Mouse (Mus musculus): ENCODE results near the gene Mfsd12. TPM values are rescaled to one million over a fixed set of nuclear protein-coding genes. Genes with fewer than 3 reads are reported as not detected.

The Mfsd12 gene
- polyA plus RNA-seq, 1 experiment from 2014 or later: 11.3 TPM

GRCm38 (mm10) chr10:81365672-81366476 lies 8.6 kb downstream of the Mfsd12 start, which contains the start of gene 4930404N11Rik:
TSS of gene 4930404N11Rik (minus strand) at chr10:81365816.
- H3K9me3 ChIP-seq (replicated peaks; ENCODE audit: low read length): no peaks in the 10 kb centered on the region
- TF ChIP-seq CTCF (IDR thresholded peaks at IDR 0.05; ENCODE audit: low read depth): no peak
- no peaks in the 10 kb centered on the region for H3K27me3 ChIP-seq (ENCODE audit: insufficient read depth, low read length)
- H3K4me3 ChIP-seq (replicated peaks; ENCODE audit: low read depth, low read length): no peak within 1 kb of the TSS; the same call in 1 of the 2 replicates
- DNase-seq (ENCODE audit: low spot score): no peak
- 45% methylated on average over 12 of the region's 12 CpGs for WGBS
- no peak within 1 kb of the TSS for H3K27ac ChIP-seq
- H3K4me2 ChIP-seq (ENCODE audit: low read length): peak within 1 kb of the TSS; percentile 52
- no peak; the same call in 1 of the 2 replicates for ATAC-seq (replicated peaks; ENCODE audit: low FRiP score, low read depth)
- H3K9ac ChIP-seq (ENCODE audit: low read depth, low read length): peak within 1 kb of the TSS; percentile 39; the same call in 1 of the 2 replicates
- peaks cover 41% of the 10 kb centered on the region for H3K36me3 ChIP-seq (ENCODE audit: insufficient read depth, low read length)
- peaks cover 18% of the 10 kb centered on the region for H3K4me1 ChIP-seq (replicated peaks; ENCODE audit: insufficient read depth, low read length)

GRCm38 (mm10) chr10:81366477-81367206 lies 9.4 kb downstream of the Mfsd12 start:
- no peak overlapping the region for H3K27ac ChIP-seq

GRCm38 (mm10) chr10:81367207-81367495 lies 9.9 kb downstream of the Mfsd12 start:
- H3K36me3 ChIP-seq (ENCODE audit: insufficient read depth, low read length): peaks cover 50% of the 10 kb centered on the region
- H3K27me3 ChIP-seq (ENCODE audit: insufficient read depth, low read length): no peaks in the 10 kb centered on the region
- no peak overlapping the region for H3K9ac ChIP-seq (ENCODE audit: low read depth, low read length)
- no peaks in the 10 kb centered on the region for H3K9me3 ChIP-seq (replicated peaks; ENCODE audit: low read length)
- H3K27ac ChIP-seq: no peak overlapping the region
- DNase-seq (ENCODE audit: low spot score) (no peak), ATAC-seq (replicated peaks; ENCODE audit: low FRiP score, low read depth) (no peak)
- 85% methylated on average over 6 of the region's 6 CpGs for WGBS
- no peak for TF ChIP-seq CTCF (IDR thresholded peaks at IDR 0.05; ENCODE audit: low read depth)
- no peak overlapping the region for H3K4me3 ChIP-seq (replicated peaks; ENCODE audit: low read depth, low read length)
- H3K4me1 ChIP-seq (replicated peaks; ENCODE audit: insufficient read depth, low read length): peaks cover 18% of the 10 kb centered on the region
- no peak overlapping the region for H3K4me2 ChIP-seq (ENCODE audit: low read length)

More at GRCm38 (mm10) chr10:81366477-81367206, 9.4 kb downstream of the Mfsd12 start:
- ATAC-seq (replicated peaks; ENCODE audit: low FRiP score, low read depth) (peak; percentile 19; the same call in 1 of the 2 replicates), DNase-seq (ENCODE audit: low spot score) (no peak)
- TF ChIP-seq CTCF (IDR thresholded peaks at IDR 0.05; ENCODE audit: low read depth): no peak
- Histone ChIP-seq H3K27me3 (ENCODE audit: insufficient read depth, low read length) (no peaks in the 10 kb centered on the region), H3K4me2 (ENCODE audit: low read length) (no peak overlapping the region), H3K9me3 (replicated peaks; ENCODE audit: low read length) (no peaks in the 10 kb centered on the region), H3K4me3 (replicated peaks; ENCODE audit: low read depth, low read length) (no peak overlapping the region), H3K4me1 (replicated peaks; ENCODE audit: insufficient read depth, low read length) (peaks cover 18% of the 10 kb centered on the region), H3K9ac (ENCODE audit: low read depth, low read length) (no peak overlapping the region), H3K36me3 (ENCODE audit: insufficient read depth, low read length) (peaks cover 49% of the 10 kb centered on the region)
- WGBS: 72% methylated on average over 6 of the region's 6 CpGs

- no peaks in the 10 kb centered on the region for H3K27me3 ChIP-seq (ENCODE audit: insufficient read depth, low read length)
- no peak overlapping the region for H3K4me3 ChIP-seq (replicated peaks; ENCODE audit: low read depth, low read length)
- no peak for DNase-seq (ENCODE audit: low spot score)
- no peak for ATAC-seq (replicated peaks; ENCODE audit: low FRiP score, low read depth)
- no peak overlapping the region for H3K4me2 ChIP-seq (ENCODE audit: low read length)
- peaks cover 12% of the 10 kb centered on the region for H3K4me1 ChIP-seq (replicated peaks; ENCODE audit: insufficient read depth, low read length)
- peaks cover 32% of the 10 kb centered on the region for H3K36me3 ChIP-seq (ENCODE audit: insufficient read depth, low read length)
- 95% methylated on average over 10 of the region's 10 CpGs for WGBS
- H3K9me3 ChIP-seq (replicated peaks; ENCODE audit: low read length): no peaks in the 10 kb centered on the region
- H3K27ac ChIP-seq: no peak overlapping the region
- no peak overlapping the region for H3K9ac ChIP-seq (ENCODE audit: low read depth, low read length)
- TF ChIP-seq CTCF (IDR thresholded peaks at IDR 0.05; ENCODE audit: low read depth): no peak
These were observed 18.0 kb downstream of the Mfsd12 start for GRCm38 (mm10) chr10:81375322-81375721.

- Histone ChIP-seq H3K4me2 (ENCODE audit: low read length) (peak overlapping the region; percentile 82), H3K27me3 (ENCODE audit: insufficient read depth, low read length) (no peaks in the 10 kb centered on the region), H3K9ac (ENCODE audit: low read depth, low read length) (peak overlapping the region; percentile 82; the same call in 1 of the 2 replicates), H3K27ac (peak overlapping the region; percentile 65), H3K4me3 (replicated peaks; ENCODE audit: low read depth, low read length) (peak overlapping the region; percentile 77), H3K9me3 (replicated peaks; ENCODE audit: low read length) (no peaks in the 10 kb centered on the region), H3K4me1 (replicated peaks; ENCODE audit: insufficient read depth, low read length) (peaks cover 12% of the 10 kb centered on the region), H3K36me3 (ENCODE audit: insufficient read depth, low read length) (peaks cover 18% of the 10 kb centered on the region; the same call in 1 of the 2 replicates)
- 29% methylated on average over 6 of the region's 6 CpGs for WGBS
- peak; percentile 34 for TF ChIP-seq CTCF (IDR thresholded peaks at IDR 0.05; ENCODE audit: low read depth)
- ATAC-seq (replicated peaks; ENCODE audit: low FRiP score, low read depth) (no peak), DNase-seq (ENCODE audit: low spot score) (no peak)
These were observed 19.5 kb downstream of the Mfsd12 start for GRCm38 (mm10) chr10:81376561-81377361.

- peak overlapping the region; percentile 82 for H3K4me2 ChIP-seq (ENCODE audit: low read length)
- peaks cover 12% of the 10 kb centered on the region for H3K4me1 ChIP-seq (replicated peaks; ENCODE audit: insufficient read depth, low read length)
- no peaks in the 10 kb centered on the region for H3K27me3 ChIP-seq (ENCODE audit: insufficient read depth, low read length)
- no peak for TF ChIP-seq CTCF (IDR thresholded peaks at IDR 0.05; ENCODE audit: low read depth)
- DNase-seq (ENCODE audit: low spot score) (no peak), ATAC-seq (replicated peaks; ENCODE audit: low FRiP score, low read depth) (no peak)
- H3K36me3 ChIP-seq (ENCODE audit: insufficient read depth, low read length): peaks cover 18% of the 10 kb centered on the region; the same call in 1 of the 2 replicates
- peak overlapping the region; percentile 65; the same call in 1 of the 2 replicates for H3K27ac ChIP-seq
- WGBS: 27% methylated on average over 2 of the region's 2 CpGs
- peak overlapping the region; percentile 77 for H3K4me3 ChIP-seq (replicated peaks; ENCODE audit: low read depth, low read length)
- no peaks in the 10 kb centered on the region for H3K9me3 ChIP-seq (replicated peaks; ENCODE audit: low read length)
- peak overlapping the region; percentile 82 for H3K9ac ChIP-seq (ENCODE audit: low read depth, low read length)
These were observed 20.0 kb downstream of the Mfsd12 start for GRCm38 (mm10) chr10:81377362-81377664.

All from kidney, postnatal 0 days (tissue).